Mouse (Mus musculus) frontal cortex, postnatal 10 days (tissue): Measurements from ENCODE around the gene Padi2.
A peak's percentile ranks its signal among the peaks of the same experiment; 100 is the strongest.

Experiments used
- DNase-seq, 2 experiments: peaks; one replicate each; pipeline ENCODE4 v3.0.0; 2022; ENCODE audit warnings: low spot score in 2 of 2, mixed read lengths in 1 of 2

Padi2 gene

GRCm38 (mm10) chr4:140958319-140958718 is 52.2 kb downstream of the Padi2 start:
- no peak for DNase-seq

- DNase-seq, result no peak
Observed at GRCm38 (mm10) chr4:140959128-140959679, 53.1 kb downstream of the Padi2 start.

GRCm38 (mm10) chr4:140959715-140960479 is 53.8 kb downstream of the Padi2 start:
- no peak for DNase-seq

GRCm38 (mm10) chr4:140960781-140961466 is 54.8 kb downstream of the Padi2 start, which contains the start of gene Sdhb:
Gene Sdhb (plus strand): TSS chr4:140961203.
- peak; percentile 95 for DNase-seq

GRCm38 (mm10) chr4:140961467-140962206 is 55.5 kb downstream of the Padi2 start:
- DNase-seq, result no peak

GRCm38 (mm10) chr4:140962207-140962909 is 56.2 kb downstream of the Padi2 start:
- DNase-seq, result no peak

- DNase-seq, result peak in 1 of 2 experiments; percentile 26
Observed at GRCm38 (mm10) chr4:140962950-140963349, 56.8 kb downstream of the Padi2 start.

- DNase-seq, result no peak
Observed at GRCm38 (mm10) chr4:140963941-140964597, 57.9 kb downstream of the Padi2 start.

GRCm38 (mm10) chr4:140964620-140965019 is 58.5 kb downstream of the Padi2 start:
- DNase-seq, result peak in 1 of 2 experiments; percentile 64

- DNase-seq, result no peak
Observed at GRCm38 (mm10) chr4:140967386-140968159, 61.4 kb downstream of the Padi2 start.

GRCm38 (mm10) chr4:140971691-140972090 is 65.5 kb downstream of the Padi2 start:
- DNase-seq, result no peak

- no peak for DNase-seq
Observed at GRCm38 (mm10) chr4:140974408-140974807, 68.3 kb downstream of the Padi2 start.

- DNase-seq, result no peak
Observed at GRCm38 (mm10) chr4:140975356-140975755, 69.2 kb downstream of the Padi2 start.

- DNase-seq, result no peak
Observed at GRCm38 (mm10) chr4:140977278-140977677, 71.1 kb downstream of the Padi2 start.

GRCm38 (mm10) chr4:140977886-140978692 is 71.9 kb downstream of the Padi2 start:
- no peak for DNase-seq

- no peak for DNase-seq
Observed at GRCm38 (mm10) chr4:140981605-140982004, 75.5 kb downstream of the Padi2 start.

- no peak for DNase-seq
Observed at GRCm38 (mm10) chr4:140982808-140983207, 76.7 kb downstream of the Padi2 start.

- DNase-seq, result peak in 1 of 2 experiments; percentile 65
Observed at GRCm38 (mm10) chr4:140983442-140983841, 77.3 kb downstream of the Padi2 start.

GRCm38 (mm10) chr4:140984544-140984943 is 78.4 kb downstream of the Padi2 start:
- DNase-seq, result no peak
